Mouse (Mus musculus): ENCODE data around the gene Extl1. TPM values are rescaled to one million over a fixed set of nuclear protein-coding genes. Genes with fewer than 3 reads are reported as not detected.
"Not testable (repeated sequence)": the region's sequence is repeated elsewhere in the genome, so short reads cannot be mapped to it uniquely, and the experiment has no call there.

The Extl1 gene
- polyA plus RNA-seq, 1 experiment, result 8.9 TPM

DNA sequence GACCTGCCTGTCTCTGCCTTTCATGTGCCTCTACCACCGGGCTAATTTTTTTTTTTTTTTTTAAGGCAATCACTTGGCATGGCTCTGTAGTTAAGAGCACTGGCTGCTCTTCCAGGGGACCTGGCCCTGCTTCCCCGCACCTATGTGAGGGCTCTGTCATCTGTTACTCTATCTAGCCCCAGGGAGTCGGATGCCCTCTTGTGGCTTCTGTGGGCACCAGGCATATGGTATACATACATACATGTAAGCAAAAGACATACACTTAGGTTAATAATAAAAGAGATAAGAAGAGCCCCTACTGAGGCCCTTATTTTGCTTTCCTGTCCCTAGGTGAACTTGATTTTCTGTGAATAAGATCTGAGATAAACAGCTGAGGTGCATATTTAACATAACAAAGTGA lies 39.0 kb downstream of the Extl1 start:
- no peak overlapping the region for H3K27ac ChIP-seq (ENCODE audit: control insufficient read depth, insufficient read depth, low read length)
- H3K4me1 ChIP-seq (replicated peaks; ENCODE audit: control insufficient read depth, insufficient read depth, low read length), result peaks cover 7% of the 10 kb centered on the region
- H3K36me3 ChIP-seq (ENCODE audit: control insufficient read depth, insufficient read depth, low read length), result no peaks in the 10 kb centered on the region
- DNase-seq, result no peak
- H3K27me3 ChIP-seq (ENCODE audit: control insufficient read depth, insufficient read depth, low read length), result peaks cover 12% of the 10 kb centered on the region
- 48% methylated on average over 3 of the region's 3 CpGs for WGBS
- TF ChIP-seq POLR2A (IDR thresholded peaks at IDR 0.05; ENCODE audit: control insufficient read depth, extremely low read depth, insufficient read depth, low read length, poor library complexity) (no peak), CTCF (IDR thresholded peaks at IDR 0.05; ENCODE audit: borderline replicate concordance, control insufficient read depth, extremely low read depth, insufficient read depth, low read length, poor library complexity) (no peak)
- H3K4me3 ChIP-seq (ENCODE audit: control insufficient read depth, insufficient read depth, low read length), result no peak overlapping the region

DNA sequence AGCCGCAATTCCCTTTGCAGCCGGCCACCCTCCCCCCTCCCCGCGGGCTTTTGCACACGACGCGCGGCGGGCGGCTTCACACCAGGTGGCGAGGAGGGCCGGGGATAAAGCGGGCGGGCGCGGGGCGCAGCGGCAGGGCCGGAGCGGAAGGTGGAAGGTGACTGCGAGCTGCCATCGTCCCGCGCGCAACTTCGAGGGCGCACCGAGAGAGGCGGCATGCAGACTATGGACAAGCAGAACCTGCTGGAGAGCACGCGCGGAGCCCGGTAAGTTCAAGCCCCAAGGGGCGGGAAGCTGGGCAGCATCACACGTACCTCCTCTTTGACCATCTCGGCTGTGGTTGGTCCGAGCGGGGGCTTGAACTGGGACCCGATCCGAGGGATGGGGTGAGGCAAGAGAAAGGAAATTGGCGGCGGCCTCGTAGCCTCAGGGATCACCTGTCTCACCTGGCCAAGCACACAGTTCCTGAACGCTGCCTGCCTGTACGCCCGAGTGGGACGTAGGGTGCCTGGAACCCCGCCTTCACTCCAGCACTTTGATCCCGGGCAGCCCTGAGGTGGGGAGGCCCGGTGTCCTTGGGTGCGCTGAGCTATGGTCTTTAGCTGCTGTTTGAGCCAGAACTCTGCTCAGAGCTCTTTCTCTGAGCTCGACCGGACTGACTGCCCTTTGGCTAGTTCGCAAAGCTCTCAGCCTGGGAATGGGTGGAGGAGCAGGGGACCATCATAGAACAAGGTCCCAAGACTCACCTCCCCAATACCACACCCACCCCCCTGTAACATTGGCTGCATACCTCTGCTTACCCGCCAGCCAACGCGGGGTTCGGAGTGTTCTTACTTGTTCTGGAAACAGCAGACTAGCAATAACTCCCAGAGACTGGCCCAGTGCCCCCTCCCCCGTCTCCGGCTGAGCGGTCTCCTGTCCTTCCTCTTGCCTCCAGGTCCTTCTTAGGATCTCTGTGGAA lies 40.3 kb downstream of the Extl1 start, which contains the start of gene Slc30a2:
Gene Slc30a2, plus strand, starts transcription at position 111 of the 961 bp plus-strand sequence.
- H3K27me3 ChIP-seq (ENCODE audit: control insufficient read depth, insufficient read depth, low read length), result peaks cover 12% of the 10 kb centered on the region
- TF ChIP-seq CTCF (IDR thresholded peaks at IDR 0.05; ENCODE audit: borderline replicate concordance, control insufficient read depth, extremely low read depth, insufficient read depth, low read length, poor library complexity), result no peak
- TF ChIP-seq POLR2A (IDR thresholded peaks at IDR 0.05; ENCODE audit: control insufficient read depth, extremely low read depth, insufficient read depth, low read length, poor library complexity), result no peak
- peak within 1 kb of the TSS; percentile 8; the same call in 1 of the 2 replicates for H3K4me3 ChIP-seq (ENCODE audit: control insufficient read depth, insufficient read depth, low read length)
- H3K36me3 ChIP-seq (ENCODE audit: control insufficient read depth, insufficient read depth, low read length), result no peaks in the 10 kb centered on the region
- no peak within 1 kb of the TSS for H3K27ac ChIP-seq (ENCODE audit: control insufficient read depth, insufficient read depth, low read length)
- no peak for DNase-seq
- 8% methylated on average over 61 of the region's 61 CpGs for WGBS
- H3K4me1 ChIP-seq (replicated peaks; ENCODE audit: control insufficient read depth, insufficient read depth, low read length), result peaks cover 7% of the 10 kb centered on the region

DNA sequence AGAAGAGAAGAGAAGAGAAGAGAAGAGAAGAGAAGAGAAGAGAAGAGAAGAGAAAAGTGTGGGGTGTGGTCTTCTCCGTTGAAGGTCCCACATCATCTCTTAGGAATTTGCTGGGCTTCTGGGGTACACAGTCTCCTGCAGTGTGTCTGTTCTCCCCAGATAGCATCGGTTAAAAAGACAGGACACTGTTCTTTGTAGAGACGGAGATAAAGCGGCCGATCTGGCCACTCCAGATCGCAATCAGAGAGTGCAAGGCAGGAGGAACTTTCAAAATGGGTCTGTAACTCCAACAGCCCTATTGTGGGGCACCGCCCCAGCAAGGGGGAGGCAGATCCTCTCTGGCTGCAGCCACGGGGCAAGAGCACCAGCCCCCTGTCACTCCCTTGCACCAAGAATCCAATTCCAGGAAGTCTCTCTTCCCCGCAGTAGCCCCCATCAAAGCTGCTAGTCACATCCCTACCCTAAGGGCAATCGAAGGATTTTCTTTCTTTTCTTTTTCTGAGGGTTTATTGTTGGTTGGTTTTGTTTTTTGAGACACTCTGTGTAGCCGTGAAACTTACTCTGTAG lies 41.4 kb downstream of the Extl1 start:
- TF ChIP-seq CTCF (IDR thresholded peaks at IDR 0.05; ENCODE audit: borderline replicate concordance, control insufficient read depth, extremely low read depth, insufficient read depth, low read length, poor library complexity), result no peak
- no peak for TF ChIP-seq POLR2A (IDR thresholded peaks at IDR 0.05; ENCODE audit: control insufficient read depth, extremely low read depth, insufficient read depth, low read length, poor library complexity)
- WGBS, result 11% methylated on average over 11 of the region's 11 CpGs
- no peaks in the 10 kb centered on the region for H3K36me3 ChIP-seq (ENCODE audit: control insufficient read depth, insufficient read depth, low read length)
- no peak overlapping the region for H3K27ac ChIP-seq (ENCODE audit: control insufficient read depth, insufficient read depth, low read length)
- H3K4me3 ChIP-seq (ENCODE audit: control insufficient read depth, insufficient read depth, low read length), result no peak overlapping the region
- peaks cover 12% of the 10 kb centered on the region for H3K27me3 ChIP-seq (ENCODE audit: control insufficient read depth, insufficient read depth, low read length)
- no peak for DNase-seq
- H3K4me1 ChIP-seq (replicated peaks; ENCODE audit: control insufficient read depth, insufficient read depth, low read length), result peaks cover 7% of the 10 kb centered on the region

DNA sequence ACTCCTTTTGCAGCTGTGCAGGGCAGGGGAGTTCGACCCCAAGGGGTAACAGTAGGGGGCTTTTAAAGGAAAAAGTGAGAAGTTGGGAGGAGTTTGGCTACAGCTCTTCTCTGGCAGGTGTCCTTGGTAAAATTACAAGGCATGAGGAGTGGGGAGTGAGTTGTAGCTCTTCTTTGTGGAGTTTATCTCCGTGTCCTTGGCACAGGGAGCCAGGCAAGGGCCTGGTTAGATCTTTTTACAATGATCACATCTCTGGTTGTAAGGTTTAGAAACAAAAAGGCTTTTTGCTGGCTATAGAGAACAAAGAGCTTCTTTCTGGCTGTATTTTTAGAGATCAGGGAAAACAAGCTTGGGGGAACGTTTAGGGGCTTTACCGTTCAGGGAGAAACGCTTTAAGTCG lies 42.4 kb downstream of the Extl1 start:
- not testable (repeated sequence) for H3K4me3 ChIP-seq (ENCODE audit: control insufficient read depth, insufficient read depth, low read length); H3K36me3 ChIP-seq (ENCODE audit: control insufficient read depth, insufficient read depth, low read length); H3K27ac ChIP-seq (ENCODE audit: control insufficient read depth, insufficient read depth, low read length); H3K4me1 ChIP-seq (replicated peaks; ENCODE audit: control insufficient read depth, insufficient read depth, low read length); DNase-seq
- H3K27me3 ChIP-seq (ENCODE audit: control insufficient read depth, insufficient read depth, low read length), result peaks cover 12% of the 10 kb centered on the region
- 84% methylated on average over 6 of the region's 6 CpGs for WGBS

DNA sequence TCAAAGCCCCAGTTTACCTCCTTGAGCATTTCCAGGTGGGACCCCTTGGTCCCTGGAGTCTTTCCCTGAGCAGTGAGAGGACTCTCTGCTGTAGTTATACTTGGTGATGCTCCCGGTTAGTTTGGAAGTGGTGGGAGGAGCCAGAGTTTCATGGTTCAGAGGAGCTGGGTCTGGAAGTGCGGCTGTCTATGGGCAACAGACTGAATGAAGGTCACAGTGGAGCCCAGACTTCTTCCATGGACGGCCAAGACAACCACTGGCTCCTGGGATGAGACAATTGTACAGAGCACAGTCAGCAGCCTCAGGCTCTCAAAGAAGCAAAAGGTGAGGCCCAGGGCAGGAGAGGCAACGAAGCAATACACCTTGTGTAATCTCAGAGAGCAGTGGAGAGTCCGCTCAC lies 53.4 kb downstream of the Extl1 start:
- 85% methylated on average over 5 of the region's 5 CpGs for WGBS
- no peak overlapping the region for H3K27ac ChIP-seq (ENCODE audit: control insufficient read depth, insufficient read depth, low read length)
- H3K4me1 ChIP-seq (replicated peaks; ENCODE audit: control insufficient read depth, insufficient read depth, low read length), result no peaks in the 10 kb centered on the region
- no peaks in the 10 kb centered on the region for H3K27me3 ChIP-seq (ENCODE audit: control insufficient read depth, insufficient read depth, low read length)
- H3K36me3 ChIP-seq (ENCODE audit: control insufficient read depth, insufficient read depth, low read length), result no peaks in the 10 kb centered on the region
- no peak overlapping the region for H3K4me3 ChIP-seq (ENCODE audit: control insufficient read depth, insufficient read depth, low read length)
- DNase-seq, result no peak
- TF ChIP-seq POLR2A (IDR thresholded peaks at IDR 0.05; ENCODE audit: control insufficient read depth, extremely low read depth, insufficient read depth, low read length, poor library complexity), result no peak

DNA sequence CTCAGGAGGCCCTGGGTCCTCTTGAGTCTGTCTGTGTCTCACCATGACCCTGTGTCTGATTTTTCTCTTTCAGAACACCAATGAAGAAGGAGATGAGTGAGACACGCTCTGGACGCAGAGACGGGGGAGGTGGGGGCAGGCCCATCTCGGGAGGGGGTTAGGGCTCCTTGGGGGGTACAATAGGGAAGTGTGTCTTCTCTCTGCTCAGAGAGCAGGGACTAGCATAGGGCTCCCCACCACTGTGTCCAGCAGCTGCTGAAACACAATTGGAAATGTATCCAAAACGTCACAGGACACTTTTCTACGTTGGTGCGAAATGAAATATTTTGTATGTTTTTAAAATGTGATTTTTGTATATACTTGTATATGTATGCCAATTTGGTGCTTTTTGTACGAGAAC lies 54.8 kb downstream of the Extl1 start:
- no peak overlapping the region for H3K4me3 ChIP-seq (ENCODE audit: control insufficient read depth, insufficient read depth, low read length)
- no peaks in the 10 kb centered on the region for H3K36me3 ChIP-seq (ENCODE audit: control insufficient read depth, insufficient read depth, low read length)
- no peaks in the 10 kb centered on the region for H3K4me1 ChIP-seq (replicated peaks; ENCODE audit: control insufficient read depth, insufficient read depth, low read length)
- TF ChIP-seq POLR2A (IDR thresholded peaks at IDR 0.05; ENCODE audit: control insufficient read depth, extremely low read depth, insufficient read depth, low read length, poor library complexity), result no peak
- TF ChIP-seq CTCF (IDR thresholded peaks at IDR 0.05; ENCODE audit: borderline replicate concordance, control insufficient read depth, extremely low read depth, insufficient read depth, low read length, poor library complexity), result no peak
- H3K27ac ChIP-seq (ENCODE audit: control insufficient read depth, insufficient read depth, low read length), result no peak overlapping the region
- no peaks in the 10 kb centered on the region for H3K27me3 ChIP-seq (ENCODE audit: control insufficient read depth, insufficient read depth, low read length)
- WGBS, result 86% methylated on average over 8 of the region's 8 CpGs
- DNase-seq, result no peak
